Mouse (Mus musculus): ENCODE measurements at regions not wholly inside any gene's neighbourhood (a gene's known extent, or its start where the extent isn't known, plus 50 kb on each side); places are given as distances from the start of the nearest gene placed in this dataset.

DNA sequence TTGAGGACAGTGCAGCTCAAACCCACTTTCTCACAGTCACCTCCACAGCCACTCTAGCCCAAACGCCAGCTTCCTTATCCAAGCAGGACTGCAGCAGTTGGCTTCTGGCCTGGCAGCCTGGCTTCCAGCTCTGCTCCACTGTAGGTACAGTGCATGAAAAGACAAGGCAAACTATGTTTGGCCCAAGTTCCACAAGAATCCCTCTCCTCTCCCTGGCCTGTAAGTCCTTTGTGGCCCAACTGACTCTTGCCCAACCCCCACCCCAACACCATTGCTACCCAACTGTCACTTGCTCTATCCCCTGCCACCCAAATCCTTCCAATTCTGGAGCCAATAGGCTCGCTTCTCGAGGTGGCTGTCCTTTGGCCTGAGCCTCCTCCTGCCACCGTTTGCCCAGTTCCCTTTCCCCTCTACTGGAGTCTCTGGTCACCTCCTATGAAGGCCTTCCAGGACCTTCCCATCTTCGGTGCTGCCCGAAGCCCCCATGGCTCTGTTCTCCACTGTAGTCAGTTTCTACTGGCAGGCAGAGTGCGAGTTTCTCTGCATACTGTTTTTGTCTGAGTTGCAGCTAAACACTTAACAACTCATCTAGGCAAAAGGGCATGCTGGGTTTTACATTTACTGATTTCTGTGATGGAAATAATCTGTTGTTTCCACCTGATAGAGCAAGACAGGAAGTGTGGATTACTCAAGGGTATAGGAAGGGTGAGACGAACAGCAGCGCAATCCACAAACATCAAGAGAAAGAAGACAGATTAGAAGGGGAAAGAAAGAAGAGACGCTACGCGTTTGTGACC is 84.4 kb upstream of the Ptpn1 start:
- H3K27ac ChIP-seq (ENCODE audit: insufficient read depth, low read depth, low read length, poor library complexity, severe bottlenecking): no peak overlapping the region

GRCm38 (mm10) chr2:167845370-167845769 is 86.5 kb upstream of the Ptpn1 start:
- H3K4me3 ChIP-seq (ENCODE audit: insufficient read depth in 1 of 2, low read depth in 1 of 2, low read length in 2 of 2, poor library complexity in 1 of 2, severe bottlenecking in 1 of 2): no peak overlapping the region
- no peaks in the 10 kb centered on the region for H3K36me3 ChIP-seq (ENCODE audit: control insufficient read depth, insufficient read depth, low read length, poor library complexity, severe bottlenecking)
- H3K9ac ChIP-seq (ENCODE audit: insufficient read depth, low read depth, low read length, poor library complexity, severe bottlenecking): no peak overlapping the region
- no peaks in the 10 kb centered on the region; a peak in 1 of 4 replicates for H3K4me1 ChIP-seq (ENCODE audit: control insufficient read depth in 2 of 2, insufficient read depth in 2 of 2, low read length in 2 of 2, poor library complexity in 1 of 2)
- no peaks in the 10 kb centered on the region for H3K9me3 ChIP-seq (ENCODE audit: control insufficient read depth, insufficient read depth, low read depth, low read length)
- in situ Hi-C loops (cut with MboI; ENCODE audit: low sequenced_read_pairs in 2 of 2, unreplicated experiment in 2 of 2): no loop called here
- no peak for DNase-seq (ENCODE audit: low read depth, low spot score)
- H3K27ac ChIP-seq (ENCODE audit: insufficient read depth, low read depth, low read length, poor library complexity, severe bottlenecking): no peak overlapping the region
- TF ChIP-seq ZC3H11A (IDR thresholded peaks at IDR 0.05; ENCODE audit: borderline replicate concordance, low read depth, low read length): no peak
- no peak for TF ChIP-seq ZNF384 (IDR thresholded peaks at IDR 0.05; ENCODE audit: low read depth, low read length)
- TF ChIP-seq HCFC1 (IDR thresholded peaks at IDR 0.05; ENCODE audit: borderline replicate concordance, insufficient read depth, low read length): no peak
- TF ChIP-seq CHD2 (IDR thresholded peaks at IDR 0.05; ENCODE audit: low read depth, low read length): no peak
- TF ChIP-seq MAFK (IDR thresholded peaks at IDR 0.05; ENCODE audit: insufficient read depth, low read depth, low read length): no peak

More for the DNA sequence above, 84.4 kb upstream of the Ptpn1 start:
- no peak overlapping the region for H3K9ac ChIP-seq (ENCODE audit: insufficient read depth, low read depth, low read length, poor library complexity, severe bottlenecking)
- no peak for DNase-seq (ENCODE audit: low read depth, low spot score)
- no peak overlapping the region for H3K4me3 ChIP-seq (ENCODE audit: insufficient read depth in 1 of 2, low read depth in 1 of 2, low read length in 2 of 2, poor library complexity in 1 of 2, severe bottlenecking in 1 of 2)
- no peaks in the 10 kb centered on the region for H3K36me3 ChIP-seq (ENCODE audit: control insufficient read depth, insufficient read depth, low read length, poor library complexity, severe bottlenecking)
- TF ChIP-seq MAFK (IDR thresholded peaks at IDR 0.05; ENCODE audit: insufficient read depth, low read depth, low read length): no peak
- no peak for TF ChIP-seq HCFC1 (IDR thresholded peaks at IDR 0.05; ENCODE audit: borderline replicate concordance, insufficient read depth, low read length)
- TF ChIP-seq ZNF384 (IDR thresholded peaks at IDR 0.05; ENCODE audit: low read depth, low read length): no peak
- no peak for TF ChIP-seq ZC3H11A (IDR thresholded peaks at IDR 0.05; ENCODE audit: borderline replicate concordance, low read depth, low read length)
- TF ChIP-seq CHD2 (IDR thresholded peaks at IDR 0.05; ENCODE audit: low read depth, low read length): no peak
- no peaks in the 10 kb centered on the region; a peak in 1 of 4 replicates for H3K4me1 ChIP-seq (ENCODE audit: control insufficient read depth in 2 of 2, insufficient read depth in 2 of 2, low read length in 2 of 2, poor library complexity in 1 of 2)
- H3K9me3 ChIP-seq (ENCODE audit: control insufficient read depth, insufficient read depth, low read depth, low read length): no peaks in the 10 kb centered on the region
- in situ Hi-C loops (cut with MboI; ENCODE audit: low sequenced_read_pairs in 2 of 2, unreplicated experiment in 2 of 2): no loop called here

- Histone ChIP-seq H3K4me3 (ENCODE audit: insufficient read depth in 1 of 2, low read depth in 1 of 2, low read length in 2 of 2, poor library complexity in 1 of 2, severe bottlenecking in 1 of 2) (no peak overlapping the region), H3K36me3 (ENCODE audit: control insufficient read depth, insufficient read depth, low read length, poor library complexity, severe bottlenecking) (no peaks in the 10 kb centered on the region), H3K9me3 (ENCODE audit: control insufficient read depth, insufficient read depth, low read depth, low read length) (no peaks in the 10 kb centered on the region), H3K9ac (ENCODE audit: insufficient read depth, low read depth, low read length, poor library complexity, severe bottlenecking) (no peak overlapping the region), H3K27ac (ENCODE audit: insufficient read depth, low read depth, low read length, poor library complexity, severe bottlenecking) (no peak overlapping the region), H3K4me1 (ENCODE audit: control insufficient read depth in 2 of 2, insufficient read depth in 2 of 2, low read length in 2 of 2, poor library complexity in 1 of 2) (no peaks in the 10 kb centered on the region; a peak in 1 of 4 replicates)
- in situ Hi-C loops (cut with MboI; ENCODE audit: low sequenced_read_pairs in 2 of 2, unreplicated experiment in 2 of 2): no loop called here
- DNase-seq (ENCODE audit: low read depth, low spot score): no peak
- TF ChIP-seq ZC3H11A (IDR thresholded peaks at IDR 0.05; ENCODE audit: borderline replicate concordance, low read depth, low read length) (no peak), CHD2 (IDR thresholded peaks at IDR 0.05; ENCODE audit: low read depth, low read length) (no peak), MAFK (IDR thresholded peaks at IDR 0.05; ENCODE audit: insufficient read depth, low read depth, low read length) (no peak), ZNF384 (IDR thresholded peaks at IDR 0.05; ENCODE audit: low read depth, low read length) (no peak), HCFC1 (IDR thresholded peaks at IDR 0.05; ENCODE audit: borderline replicate concordance, insufficient read depth, low read length) (no peak)
These were observed 87.3 kb upstream of the Ptpn1 start for GRCm38 (mm10) chr2:167844556-167844955.

GRCm38 (mm10) chr2:167843921-167844320 is 87.9 kb upstream of the Ptpn1 start:
- no peak for DNase-seq (ENCODE audit: low read depth, low spot score)
- TF ChIP-seq CHD2 (IDR thresholded peaks at IDR 0.05; ENCODE audit: low read depth, low read length) (no peak), HCFC1 (IDR thresholded peaks at IDR 0.05; ENCODE audit: borderline replicate concordance, insufficient read depth, low read length) (no peak), ZNF384 (IDR thresholded peaks at IDR 0.05; ENCODE audit: low read depth, low read length) (no peak), ZC3H11A (IDR thresholded peaks at IDR 0.05; ENCODE audit: borderline replicate concordance, low read depth, low read length) (no peak), MAFK (IDR thresholded peaks at IDR 0.05; ENCODE audit: insufficient read depth, low read depth, low read length) (no peak)
- peaks cover 0 to 4% of the 10 kb centered on the region in 2 experiments; a peak in 1 of 4 replicates for H3K4me1 ChIP-seq (ENCODE audit: control insufficient read depth in 2 of 2, insufficient read depth in 2 of 2, low read length in 2 of 2, poor library complexity in 1 of 2)

More at GRCm38 (mm10) chr2:167843921-167844320, 87.9 kb upstream of the Ptpn1 start:
- Histone ChIP-seq H3K9me3 (ENCODE audit: control insufficient read depth, insufficient read depth, low read depth, low read length) (no peaks in the 10 kb centered on the region), H3K27ac (ENCODE audit: insufficient read depth, low read depth, low read length, poor library complexity, severe bottlenecking) (no peak overlapping the region), H3K4me3 (ENCODE audit: insufficient read depth in 1 of 2, low read depth in 1 of 2, low read length in 2 of 2, poor library complexity in 1 of 2, severe bottlenecking in 1 of 2) (no peak overlapping the region), H3K36me3 (ENCODE audit: control insufficient read depth, insufficient read depth, low read length, poor library complexity, severe bottlenecking) (no peaks in the 10 kb centered on the region), H3K9ac (ENCODE audit: insufficient read depth, low read depth, low read length, poor library complexity, severe bottlenecking) (no peak overlapping the region)
- in situ Hi-C loops (cut with MboI; ENCODE audit: low sequenced_read_pairs in 2 of 2, unreplicated experiment in 2 of 2): no loop called here

Measured in ES-E14 (cell line).